Mouse (Mus musculus) MEL (cell line): ENCODE data around the gene Fbf1. TPM values are rescaled to one million over a fixed set of nuclear protein-coding genes. Genes with fewer than 3 reads are reported as not detected.

ENCODE experiments used
- DNase-seq: peaks from one replicate; pipeline ENCODE4 v3.0.0; 2011; ENCODE audit warnings: low read depth, low spot score
- H3K27ac ChIP-seq: 2 replicates; pipeline ENCODE4 v1.5.1; 2012; ENCODE audit warnings: low read depth, mild to moderate bottlenecking, control low read depth, low read length, moderate library complexity; ENCODE audit not compliant: control insufficient read depth
- H3K27me3 ChIP-seq, 2 experiments: fragments of 150-350 bp in 1 of 2; sonication (generic) in 1 of 2; 2 replicates each; pipeline ENCODE4 v1.6.1; 2012; ENCODE audit warnings: low read length in 2 of 2, mild to moderate bottlenecking in 2 of 2, improper control_type of control experiment in 1 of 2, moderate library complexity in 1 of 2; ENCODE audit not compliant: insufficient read depth in 2 of 2, control insufficient read depth in 1 of 2
- H3K36me3 ChIP-seq, 2 experiments: 2 replicates each; pipeline ENCODE4 v1.6.1; 2012 to 2014; ENCODE audit warnings: low read length in 2 of 2, improper control_type of control experiment in 1 of 2, inconsistent platforms in 1 of 2, mild to moderate bottlenecking in 1 of 2; ENCODE audit not compliant: insufficient read depth in 2 of 2, control insufficient read depth in 1 of 2
- H3K4me1 ChIP-seq, 2 experiments: fragments of 150-350 bp in 1 of 2; sonication (generic) in 1 of 2; 2 replicates each; pipeline ENCODE4 v1.6.1; 2012; ENCODE audit warnings: low read length in 2 of 2, improper control_type of control experiment in 1 of 2, mild to moderate bottlenecking in 1 of 2; ENCODE audit not compliant: insufficient read depth in 2 of 2, control insufficient read depth in 1 of 2
- H3K4me3 ChIP-seq, 2 experiments: fragments of 150-350 bp in 1 of 2; sonication (generic) in 1 of 2; 2 replicates each; pipeline ENCODE4 v1.5.1; 2012; ENCODE audit warnings: low read depth in 2 of 2, low read length in 2 of 2, mild to moderate bottlenecking in 2 of 2, moderate library complexity in 2 of 2, control low read depth in 1 of 2, improper control_type of control experiment in 1 of 2; ENCODE audit not compliant: control insufficient read depth in 1 of 2, insufficient read depth in 1 of 2
- H3K79me2 ChIP-seq: 2 replicates; pipeline ENCODE4 v1.6.1; 2012; ENCODE audit warnings: mild to moderate bottlenecking, low read length, moderate library complexity; ENCODE audit not compliant: control insufficient read depth, poor library complexity, insufficient read depth
- H3K9ac ChIP-seq: 2 replicates; pipeline ENCODE4 v1.6.1; 2012; ENCODE audit warnings: low read depth, mild to moderate bottlenecking, control low read depth, low read length, moderate library complexity; ENCODE audit not compliant: control insufficient read depth, poor library complexity, severe bottlenecking
- H3K9me3 ChIP-seq: fragments of 150-350 bp; sonication (generic); replicated peaks from 2 replicates; pipeline ENCODE4 v1.6.1; 2012; ENCODE audit warnings: mild to moderate bottlenecking, low read length, improper control_type of control experiment, moderate library complexity; ENCODE audit not compliant: insufficient read depth
- CHD1 ChIP-seq: IDR thresholded peaks from 2 replicates; pipeline ENCODE4 v1.6.1; 2012; ENCODE audit warnings: low read depth, mild to moderate bottlenecking, inconsistent platforms, low read length, improper control_type of control experiment
- CTCF ChIP-seq, 3 experiments: IDR thresholded peaks in 2 of 3; conservative IDR thresholded peaks in 1 of 3; 2 replicates each; pipeline ENCODE4 v1.5.1; 2011 to 2012; ENCODE audit warnings: low read length in 3 of 3, low read depth in 2 of 3, mild to moderate bottlenecking in 2 of 3, improper control_type of control experiment in 1 of 3, inconsistent platforms in 1 of 3, mixed read lengths in 1 of 3, moderate library complexity in 1 of 3; ENCODE audit not compliant: control insufficient read depth in 1 of 3, insufficient read depth in 1 of 3, poor library complexity in 1 of 3, severe bottlenecking in 1 of 3
- EP300 ChIP-seq, 2 experiments: IDR thresholded peaks; 2 replicates each; pipeline ENCODE4 v1.6.1; 2011; ENCODE audit warnings: improper control_type of control experiment in 2 of 2, low read length in 2 of 2, low read depth in 1 of 2, mild to moderate bottlenecking in 1 of 2
- ETS1 ChIP-seq: IDR thresholded peaks from 2 replicates; pipeline ENCODE4 v1.6.1; 2012; ENCODE audit warnings: low read depth, mild to moderate bottlenecking, inconsistent platforms, low read length, improper control_type of control experiment, moderate library complexity
- HCFC1 ChIP-seq: IDR thresholded peaks from 2 replicates; pipeline ENCODE4 v1.6.1; 2012; ENCODE audit warnings: low read depth, mild to moderate bottlenecking, inconsistent platforms, low read length, improper control_type of control experiment, moderate library complexity
- JUND ChIP-seq: IDR thresholded peaks from 2 replicates; pipeline ENCODE4 v1.6.1; 2011; ENCODE audit warnings: low read depth, mild to moderate bottlenecking, improper control_type of control experiment, low read length
- KAT2A ChIP-seq: conservative IDR thresholded peaks from 2 replicates; pipeline ENCODE4 v1.6.1; 2012; ENCODE audit warnings: low read depth, low read length, improper control_type of control experiment, inconsistent platforms
- MEF2A ChIP-seq: IDR thresholded peaks from 2 replicates; pipeline ENCODE4 v1.6.1; 2014; ENCODE audit warnings: low read depth, mild to moderate bottlenecking, inconsistent platforms, low read length, improper control_type of control experiment; ENCODE audit not compliant: poor library complexity, insufficient replicate concordance, severe bottlenecking; ENCODE audit errors: extremely low read depth
- MYC ChIP-seq: IDR thresholded peaks from 2 replicates; pipeline ENCODE4 v1.6.1; 2011; ENCODE audit warnings: low read depth, mild to moderate bottlenecking, low read length, improper control_type of control experiment, moderate library complexity
- NRF1 ChIP-seq: IDR thresholded peaks from 2 replicates; pipeline ENCODE4 v1.6.1; 2014; ENCODE audit warnings: low read depth, mild to moderate bottlenecking, inconsistent platforms, low read length, improper control_type of control experiment, moderate library complexity; ENCODE audit not compliant: poor library complexity, insufficient read depth, severe bottlenecking
- SMC3 ChIP-seq: IDR thresholded peaks from 2 replicates; pipeline ENCODE4 v1.6.1; 2011; ENCODE audit warnings: low read depth, low read length, improper control_type of control experiment
- USF1 ChIP-seq: IDR thresholded peaks from 2 replicates; pipeline ENCODE4 v1.6.1; 2014; ENCODE audit warnings: low read depth, mild to moderate bottlenecking, inconsistent platforms, low read length, improper control_type of control experiment, moderate library complexity
- ZC3H11A ChIP-seq: IDR thresholded peaks from 2 replicates; pipeline ENCODE4 v1.6.1; 2012; ENCODE audit warnings: low read depth, mild to moderate bottlenecking, inconsistent platforms, low read length, improper control_type of control experiment
- ZMIZ1 ChIP-seq: IDR thresholded peaks from 2 replicates; pipeline ENCODE4 v1.6.1; 2012; ENCODE audit warnings: low read depth, mild to moderate bottlenecking, inconsistent platforms, low read length, improper control_type of control experiment, moderate library complexity
- ZNF384 ChIP-seq: IDR thresholded peaks from 2 replicates; pipeline ENCODE4 v1.6.1; 2012; ENCODE audit warnings: low read depth, mild to moderate bottlenecking, inconsistent platforms, low read length, improper control_type of control experiment
- polyA plus RNA-seq, 2 experiments: library from polyadenylated mRNA; stranded (reverse) in 1 of 2; unstranded in 1 of 2; fragments of >175 nt in 1 of 2; fragments of >200 nt in 1 of 2; gene quantifications; 2 replicates each; pipeline versions ENCODE4 v1.2.1 to v1.2.4; 2012; ENCODE audit warnings: low replicate concordance in 2 of 2, low read depth in 1 of 2; ENCODE audit not compliant: insufficient read length in 2 of 2, insufficient read depth in 1 of 2, missing spikeins in 1 of 2
- total RNA-seq: library from RNA; depleted of rRNA; stranded (reverse); fragments of 300-350 nt; gene quantifications from 2 replicates; pipeline ENCODE4 v1.2.3, GENCODE M21; 2012

Gene Fbf1
- total and polyA plus RNA-seq, 3 experiments: 29.2 to 32.5 TPM; not detected in 1

DNA sequence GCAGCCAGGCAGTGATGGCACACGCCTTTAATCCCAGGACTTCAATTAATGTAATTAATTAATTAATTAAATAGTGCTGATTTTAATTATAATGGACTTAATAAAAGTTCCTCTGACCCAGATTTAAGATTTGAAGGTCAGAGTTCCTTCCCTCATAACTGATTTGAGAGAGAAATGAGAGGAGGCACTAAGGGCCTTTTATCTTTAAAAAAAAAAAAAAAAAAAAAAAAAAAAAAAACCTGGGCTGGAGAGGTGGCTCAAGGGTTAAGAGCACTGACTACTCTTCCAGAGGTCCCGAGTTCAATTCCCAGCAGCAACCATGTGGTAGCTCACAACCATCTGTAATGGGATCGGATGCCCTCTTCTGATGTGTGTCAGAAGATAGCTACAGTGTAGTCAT, 40.7 kb upstream of the Fbf1 start:
- H3K36me3 ChIP-seq: no peaks in the 10 kb centered on the region
- H3K27me3 ChIP-seq: no peaks in the 10 kb centered on the region
- no peak overlapping the region for H3K9ac ChIP-seq
- no peaks in the 10 kb centered on the region for H3K79me2 ChIP-seq
- no peak for DNase-seq
- peak; percentile 67; the same call in 1 of the 2 replicates for TF ChIP-seq ZNF384
- no peak for TF ChIP-seq ZMIZ1
- no peak for TF ChIP-seq HCFC1
- TF ChIP-seq CTCF (IDR thresholded peaks at IDR 0.05 in 2 of 3, conservative IDR thresholded peaks at IDR 0.05 in 1 of 3; ENCODE audit: control insufficient read depth in 1 of 3, insufficient read depth in 1 of 3, low read depth in 2 of 3, low read length in 3 of 3, poor library complexity in 1 of 3, severe bottlenecking in 1 of 3): no peak
- TF ChIP-seq KAT2A: no peak
- no peak for TF ChIP-seq SMC3
- H3K4me3 ChIP-seq: no peak overlapping the region
- no peak overlapping the region for H3K27ac ChIP-seq
- peaks cover 0 to 3% of the 10 kb centered on the region in 2 experiments; a peak in 1 of 4 replicates for H3K4me1 ChIP-seq
- no peaks in the 10 kb centered on the region for H3K9me3 ChIP-seq

GRCm38 (mm10) chr11:116206678-116207077, 38.7 kb upstream of the Fbf1 start:
- no peak overlapping the region for H3K9ac ChIP-seq
- no peaks in the 10 kb centered on the region for H3K36me3 ChIP-seq
- no peak for TF ChIP-seq ETS1
- TF ChIP-seq MEF2A: no peak
- no peak for TF ChIP-seq USF1
- peak; percentile 56; the same call in 1 of the 2 replicates for TF ChIP-seq ZNF384
- TF ChIP-seq CHD1: no peak
- TF ChIP-seq JUND: no peak
- no peak for TF ChIP-seq NRF1
- 0 out of 4 replicates have a peak, but pooled peaks of 1 of the 2 experiments have one; percentile 6 for TF ChIP-seq EP300 (IDR thresholded peaks at IDR 0.05; ENCODE audit: low read depth in 1 of 2, low read length in 2 of 2)
- no peak for TF ChIP-seq ZC3H11A
- no peak for TF ChIP-seq SMC3
- no peak for TF ChIP-seq MYC
- peaks cover 0 to 3% of the 10 kb centered on the region in 2 experiments; a peak in 1 of 4 replicates for H3K4me1 ChIP-seq
- H3K27me3 ChIP-seq: no peaks in the 10 kb centered on the region
- no peak overlapping the region for H3K4me3 ChIP-seq
- H3K9me3 ChIP-seq: no peaks in the 10 kb centered on the region
- DNase-seq: no peak
- H3K27ac ChIP-seq: no peak overlapping the region
- H3K79me2 ChIP-seq: no peaks in the 10 kb centered on the region
